Mouse (Mus musculus) CH12.LX (cell line): ENCODE measurements around the gene Gpr179. TPM values are rescaled to one million over a fixed set of nuclear protein-coding genes. Genes with fewer than 3 reads are reported as not detected.

Experiments used
- DNase-seq: peaks from one replicate; pipeline ENCODE4 v3.0.0-alpha.2; 2013; ENCODE audit errors: extremely low read depth
- H3K27ac ChIP-seq: 2 replicates; pipeline ENCODE4 v1.5.1; 2012; ENCODE audit warnings: low read depth, mild to moderate bottlenecking, control low read depth, moderate library complexity; ENCODE audit not compliant: insufficient read depth
- H3K27me3 ChIP-seq: replicated peaks from 2 replicates; pipeline ENCODE3; 2012; ENCODE audit warnings: inconsistent platforms
- H3K36me3 ChIP-seq, 2 experiments: replicated peaks in 1 of 2; 2 replicates each; pipeline versions ENCODE3 to v1.6.1; 2012; ENCODE audit warnings: inconsistent platforms in 1 of 2, low read length in 1 of 2, mild to moderate bottlenecking in 1 of 2, mixed read lengths in 1 of 2, moderate library complexity in 1 of 2; ENCODE audit not compliant: control insufficient read depth in 1 of 2, insufficient read depth in 1 of 2
- H3K4me1 ChIP-seq, 2 experiments: 2 replicates each; pipeline ENCODE4 v1.6.1; 2012; ENCODE audit warnings: inconsistent platforms in 1 of 2, moderate library complexity in 1 of 2; ENCODE audit not compliant: insufficient read depth in 2 of 2, control insufficient read depth in 1 of 2
- H3K4me2 ChIP-seq: 2 replicates; pipeline ENCODE4 v1.6.1; 2012; ENCODE audit warnings: low read depth, mild to moderate bottlenecking, control low read depth; ENCODE audit not compliant: poor library complexity, insufficient read depth, severe bottlenecking
- H3K4me3 ChIP-seq, 3 experiments: fragments of 150-350 bp in 1 of 3; sonication (generic) in 1 of 3; replicated peaks in 1 of 3; 2 replicates each; pipeline versions ENCODE3 to v1.5.1; 2011 to 2012; ENCODE audit warnings: low read depth in 2 of 3, low read length in 2 of 3, mild to moderate bottlenecking in 2 of 3, moderate library complexity in 2 of 3, control low read depth in 1 of 3, improper control_type of control experiment in 1 of 3, inconsistent platforms in 1 of 3, mixed read lengths in 1 of 3; ENCODE audit not compliant: poor library complexity in 1 of 3
- H3K79me2 ChIP-seq: replicated peaks from 2 replicates; pipeline ENCODE4 v1.6.1; 2012; ENCODE audit warnings: mild to moderate bottlenecking, moderate library complexity; ENCODE audit not compliant: control insufficient read depth, poor library complexity, insufficient read depth, severe bottlenecking; ENCODE audit errors: extremely low read depth
- H3K9ac ChIP-seq: 2 replicates; pipeline ENCODE4 v1.6.1; 2012; ENCODE audit warnings: low read depth, mild to moderate bottlenecking, control low read depth, moderate library complexity; ENCODE audit not compliant: insufficient read depth
- H3K9me3 ChIP-seq: replicated peaks from 2 replicates; pipeline ENCODE3; 2012; ENCODE audit warnings: low read length, inconsistent platforms, mixed read lengths
- BHLHE40 ChIP-seq: IDR thresholded peaks from 2 replicates; pipeline ENCODE4 v1.6.1; 2011; ENCODE audit warnings: mild to moderate bottlenecking, low read depth, low read length, improper control_type of control experiment
- CHD1 ChIP-seq: IDR thresholded peaks from 2 replicates; pipeline ENCODE4 v1.6.1; 2012; ENCODE audit warnings: low read depth, low read length, improper control_type of control experiment, inconsistent platforms
- CTCF ChIP-seq, 2 experiments: IDR thresholded peaks in 1 of 2; conservative IDR thresholded peaks in 1 of 2; 2 replicates each; pipeline ENCODE4 v1.5.1; 2011 to 2012; ENCODE audit warnings: low read depth in 2 of 2, low read length in 2 of 2, improper control_type of control experiment in 1 of 2, inconsistent platforms in 1 of 2, mild to moderate bottlenecking in 1 of 2, moderate library complexity in 1 of 2
- ELF1 ChIP-seq: IDR thresholded peaks from 2 replicates; pipeline ENCODE4 v1.6.1; 2014; ENCODE audit warnings: low read depth, mild to moderate bottlenecking, inconsistent platforms, low read length, improper control_type of control experiment
- EP300 ChIP-seq: IDR thresholded peaks from 2 replicates; pipeline ENCODE4 v1.6.1; 2011; ENCODE audit warnings: low read length, improper control_type of control experiment
- GABPA ChIP-seq: IDR thresholded peaks from 2 replicates; pipeline ENCODE4 v1.6.1; 2012; ENCODE audit warnings: low read depth, low read length, improper control_type of control experiment, inconsistent platforms; ENCODE audit not compliant: insufficient replicate concordance
- HCFC1 ChIP-seq: IDR thresholded peaks from 2 replicates; pipeline ENCODE4 v1.6.1; 2012; ENCODE audit warnings: low read depth, mild to moderate bottlenecking, inconsistent platforms, low read length, improper control_type of control experiment
- IRF4 ChIP-seq: IDR thresholded peaks from 2 replicates; pipeline ENCODE4 v1.6.1; 2014; ENCODE audit warnings: low read depth, mild to moderate bottlenecking, inconsistent platforms, low read length, improper control_type of control experiment
- MAFK ChIP-seq: IDR thresholded peaks from 2 replicates; pipeline ENCODE4 v1.6.1; 2011; ENCODE audit warnings: low read length, improper control_type of control experiment; ENCODE audit not compliant: insufficient replicate concordance
- MAX ChIP-seq: IDR thresholded peaks from 2 replicates; pipeline ENCODE4 v1.6.1; 2011; ENCODE audit warnings: low read length, improper control_type of control experiment
- MAZ ChIP-seq: IDR thresholded peaks from 2 replicates; pipeline ENCODE4 v1.6.1; 2012; ENCODE audit warnings: low read depth, mild to moderate bottlenecking, inconsistent platforms, low read length, improper control_type of control experiment, moderate library complexity
- MEF2A ChIP-seq: IDR thresholded peaks from 2 replicates; pipeline ENCODE4 v1.6.1; 2014; ENCODE audit warnings: low read depth, mild to moderate bottlenecking, inconsistent platforms, low read length, improper control_type of control experiment, borderline replicate concordance
- MXI1 ChIP-seq: IDR thresholded peaks from 2 replicates; pipeline ENCODE4 v1.6.1; 2011; ENCODE audit warnings: mild to moderate bottlenecking, low read depth, low read length, improper control_type of control experiment
- NELFE ChIP-seq: IDR thresholded peaks from 2 replicates; pipeline ENCODE4 v1.6.1; 2011; ENCODE audit warnings: low read depth, low read length, improper control_type of control experiment
- NRF1 ChIP-seq: IDR thresholded peaks from 2 replicates; pipeline ENCODE4 v1.6.1; 2014; ENCODE audit warnings: low read depth, mild to moderate bottlenecking, inconsistent platforms, low read length, improper control_type of control experiment, moderate library complexity
- POLR2A ChIP-seq: IDR thresholded peaks from 2 replicates; pipeline ENCODE4 v1.6.1; 2011; ENCODE audit warnings: low read depth, mild to moderate bottlenecking, improper control_type of control experiment, low read length
- POLR2AphosphoS2 ChIP-seq: IDR thresholded peaks from 2 replicates; pipeline ENCODE4 v1.6.1; 2011; ENCODE audit warnings: low read depth, low read length, improper control_type of control experiment
- RCOR1 ChIP-seq: conservative IDR thresholded peaks from 2 replicates; pipeline ENCODE4 v1.6.1; 2012; ENCODE audit warnings: low read depth, mild to moderate bottlenecking, inconsistent platforms, low read length, improper control_type of control experiment
- SIN3A ChIP-seq: IDR thresholded peaks from 2 replicates; pipeline ENCODE4 v1.6.1; 2012; ENCODE audit warnings: low read length, improper control_type of control experiment, inconsistent platforms
- TBP ChIP-seq: conservative IDR thresholded peaks from 2 replicates; pipeline ENCODE4 v1.6.1; 2011; ENCODE audit warnings: low read depth, low read length, improper control_type of control experiment
- TCF12 ChIP-seq: IDR thresholded peaks from 2 replicates; pipeline ENCODE4 v1.6.1; 2014; ENCODE audit warnings: low read depth, mild to moderate bottlenecking, inconsistent platforms, low read length, improper control_type of control experiment
- UBTF ChIP-seq: IDR thresholded peaks from 2 replicates; pipeline ENCODE4 v1.6.1; 2012; ENCODE audit warnings: low read depth, mild to moderate bottlenecking, inconsistent platforms, low read length, improper control_type of control experiment, moderate library complexity
- ZKSCAN1 ChIP-seq: IDR thresholded peaks from 2 replicates; pipeline ENCODE4 v1.6.1; 2012; ENCODE audit warnings: low read depth, inconsistent platforms, low read length, improper control_type of control experiment, borderline replicate concordance
- ZMIZ1 ChIP-seq: IDR thresholded peaks from 2 replicates; pipeline ENCODE4 v1.6.1; 2012; ENCODE audit warnings: low read depth, mild to moderate bottlenecking, inconsistent platforms, low read length, improper control_type of control experiment
- ZNF384 ChIP-seq: IDR thresholded peaks from 2 replicates; pipeline ENCODE4 v1.6.1; 2012; ENCODE audit warnings: low read depth, low read length, improper control_type of control experiment, inconsistent platforms
- dilution Hi-C: fragments of 300-500 bp; cut with MboI; formaldehyde crosslinking; loops from 2 replicates; pipeline ENCODE4 v1.14.3; 2020; ENCODE audit warnings: low sequenced_read_pairs; ENCODE audit not compliant: extremely low pct_unique_long_range_greater_than_20kb, extremely low pct_ligation_motif_present
- in situ Hi-C: fragments of 300-500 bp; cut with MboI; formaldehyde crosslinking; loops from 3 replicates; pipeline ENCODE4 v1.14.3; 2019; ENCODE audit warnings: low sequenced_read_pairs, low pct_ligation_motif_present, low pct_unique_long_range_greater_than_20kb, mixed read lengths
- polyA plus RNA-seq: library from polyadenylated mRNA; unstranded; fragments of >175 nt; gene quantifications from 2 replicates; pipeline ENCODE4 v1.2.1, GENCODE M21; 2012; ENCODE audit warnings: low read depth; ENCODE audit not compliant: insufficient read length
- total RNA-seq, 2 experiments: library from RNA; depleted of rRNA; stranded (reverse); fragments of 300-350 nt in 1 of 2; fragments of >200 nt in 1 of 2; gene quantifications; 2 replicates each; pipeline ENCODE4 v1.2.3; 2012 to 2014

Gene Gpr179
- total and polyA plus RNA-seq, 3 experiments = 0.03 to 0.08 TPM; not detected in 1

GRCm38 (mm10) chr11:97361948-97362648, 10.2 kb upstream of the Gpr179 start, which contains the start of gene Socs7:
Gene Socs7, plus strand, starts transcription at chr11:97362551.
- H3K9ac ChIP-seq = peak within 1 kb of the TSS; percentile 96
- no peaks in the 10 kb centered on the region for H3K27me3 ChIP-seq
- peak within 1 kb of the TSS; percentile 88 for H3K4me2 ChIP-seq
- TF ChIP-seq CHD1 = no peak
- TF ChIP-seq GABPA = no peak
- no peak for TF ChIP-seq CTCF (conservative IDR thresholded peaks at IDR 0.05 in 1 of 2, IDR thresholded peaks at IDR 0.05 in 1 of 2; ENCODE audit: low read depth in 2 of 2, low read length in 2 of 2)
- TF ChIP-seq ZNF384 = no peak
- TF ChIP-seq IRF4 = no peak
- TF ChIP-seq MAFK = no peak
- peak; percentile 91 for TF ChIP-seq ZMIZ1
- TF ChIP-seq TBP = 0 out of 2 replicates have a peak, but pooled peaks have one; percentile 56
- TF ChIP-seq HCFC1 = peak; percentile 71
- TF ChIP-seq RCOR1 = 0 out of 2 replicates have a peak, but pooled peaks have one; percentile 30
- TF ChIP-seq TCF12 = peak; percentile 90
- peak; percentile 60 for TF ChIP-seq SIN3A
- TF ChIP-seq ZKSCAN1 = no peak
- no peak; the same call in 1 of the 2 replicates for TF ChIP-seq EP300
- TF ChIP-seq POLR2AphosphoS2 = peak; percentile 86
- peak; percentile 18; the same call in 1 of the 2 replicates for TF ChIP-seq MAX
- TF ChIP-seq MAZ = peak; percentile 75; the same call in 1 of the 2 replicates
- peak; percentile 81 for TF ChIP-seq ELF1
- peak; percentile 69 for TF ChIP-seq MEF2A
- TF ChIP-seq MXI1 = peak; percentile 54; the same call in 1 of the 2 replicates
- no peak; the same call in none of the 2 replicates for TF ChIP-seq UBTF
- no peak for TF ChIP-seq BHLHE40
- peak; percentile 97 for TF ChIP-seq NELFE
- peak; percentile 97 for TF ChIP-seq POLR2A
- peak; percentile 90 for TF ChIP-seq NRF1
- in situ Hi-C loops = loop anchor here (5.0 kb wide), 1 partner anchor 35 kb away; no protein-coding TSS in a partner anchor
- DNase-seq = peak; percentile 95
- peaks cover 7 to 33% of the 10 kb centered on the region in 2 experiments for H3K4me1 ChIP-seq
- peaks cover 0 to 7% of the 10 kb centered on the region in 2 experiments for H3K36me3 ChIP-seq
- peak within 1 kb of the TSS; percentile 83 to 91 (median 85) for H3K4me3 ChIP-seq
- dilution Hi-C loops = no loop called here
- H3K9me3 ChIP-seq = no peaks in the 10 kb centered on the region
- H3K79me2 ChIP-seq = peaks cover 28% of the 10 kb centered on the region
- H3K27ac ChIP-seq = peak within 1 kb of the TSS; percentile 10; the same call in 1 of the 2 replicates
